Comparison of ENCODE assay signal across 8 mouse cellular contexts in genomic region chr15:83473832-83474465, GRCm38 (mm10). TPM values are rescaled to one million over a fixed set of nuclear protein-coding genes. Genes with fewer than 3 reads are reported as not detected.
DNase-seq lines count a peak whose midpoint lies in the region; ATAC-seq and TF ChIP-seq lines count a peak whose summit lies in the region.

No protein-coding gene starts in this region.

- TF ChIP-seq POLR2A in MEL (IDR thresholded peaks at IDR 0.05; ENCODE audit: control insufficient read depth in 1 of 2, insufficient read depth in 1 of 2, low read depth in 1 of 2, low read length in 2 of 2, poor library complexity in 1 of 2) (peak in 1 of 2 experiments; percentile 24; a peak in 1 of 4 replicates), myocyte (IDR thresholded peaks at IDR 0.05; ENCODE audit: insufficient read length, low read depth) (peak; percentile 51)

- no peaks in the 10 kb centered on the region for H3K9me3 ChIP-seq in MEL (replicated peaks; ENCODE audit: insufficient read depth, low read length)
- H3K9me3 ChIP-seq in embryonic facial prominence, embryonic 10.5 days = no peaks in the 10 kb centered on the region
- no peaks in the 10 kb centered on the region for H3K9me3 ChIP-seq in heart, embryonic 16.5 days (replicated peaks; ENCODE audit: control insufficient read depth, low read length)
- H3K9me3 ChIP-seq in limb, embryonic 12.5 days = no peaks in the 10 kb centered on the region

- peak overlapping the region; percentile 16 for H3K9ac ChIP-seq in MEL (ENCODE audit: control insufficient read depth, low read depth, low read length, poor library complexity, severe bottlenecking)
- H3K9ac ChIP-seq in heart, embryonic 16.5 days (ENCODE audit: low read length) = no peak overlapping the region
- H3K9ac ChIP-seq in limb, embryonic 12.5 days (replicated peaks) = no peak overlapping the region

- WGBS in embryonic facial prominence, embryonic 10.5 days = 64% methylated on average over 10 of the region's 10 CpGs
- WGBS in heart, embryonic 16.5 days = 45% methylated on average over 10 of the region's 10 CpGs
- WGBS in limb, embryonic 12.5 days = 33% methylated on average over 10 of the region's 10 CpGs

- H3ac ChIP-seq in myocyte (ENCODE audit: control insufficient read depth, insufficient read length) = no peak overlapping the region

- peaks cover 0 to 7% of the 10 kb centered on the region in 2 experiments; a peak in 2 of 4 replicates for H3K36me3 ChIP-seq in MEL (ENCODE audit: control insufficient read depth in 1 of 2, insufficient read depth in 2 of 2, low read length in 2 of 2)
- no peaks in the 10 kb centered on the region for H3K36me3 ChIP-seq in embryonic facial prominence, embryonic 10.5 days (replicated peaks)
- no peaks in the 10 kb centered on the region for H3K36me3 ChIP-seq in heart, embryonic 16.5 days (ENCODE audit: control insufficient read depth, insufficient read depth)
- H3K36me3 ChIP-seq in limb, embryonic 12.5 days = no peaks in the 10 kb centered on the region
- no peaks in the 10 kb centered on the region for H3K36me3 ChIP-seq in myocyte (ENCODE audit: control insufficient read depth, insufficient read depth)

- peak; percentile 90 for DNase-seq in MEL (ENCODE audit: low read depth, low spot score)
- peak; percentile 28 for DNase-seq in embryonic facial prominence, embryonic 10.5 days (ENCODE audit: low spot score)
- peak; percentile 62 to 67 for DNase-seq in urinary bladder, postnatal 4 days (ENCODE audit: low spot score in 2 of 2)
- no peak for DNase-seq in layer of hippocampus, adult 2 months (ENCODE audit: low spot score in 2 of 2)
- no peak for DNase-seq in frontal cortex, postnatal 14 days (ENCODE audit: low spot score in 2 of 2)

- peak overlapping the region; percentile 10; the same call in 1 of the 2 replicates for H3K4me2 ChIP-seq in heart, embryonic 16.5 days (ENCODE audit: low read depth, low read length)
- no peak overlapping the region for H3K4me2 ChIP-seq in limb, embryonic 12.5 days
- H3K4me2 ChIP-seq in myocyte (ENCODE audit: low read depth) = peak overlapping the region; percentile 98

- ATAC-seq in heart, embryonic 16.5 days (replicated peaks; ENCODE audit: extremely low read depth, insufficient read depth, low FRiP score) = peak; percentile 63
- ATAC-seq in limb, embryonic 12.5 days (ENCODE audit: insufficient number of reproducible peaks, insufficient read depth, low FRiP score, low TSS enrichment, low read depth) = peak; percentile 41; the same call in 1 of the 2 replicates

- H3K4me1 ChIP-seq in MEL (ENCODE audit: control insufficient read depth in 1 of 2, insufficient read depth in 2 of 2, low read length in 2 of 2) = peaks cover 14 to 32% of the 10 kb centered on the region in 2 experiments
- peaks cover 34% of the 10 kb centered on the region for H3K4me1 ChIP-seq in embryonic facial prominence, embryonic 10.5 days
- H3K4me1 ChIP-seq in heart, embryonic 16.5 days (ENCODE audit: control insufficient read depth, insufficient read depth, low read length) = peaks cover 29% of the 10 kb centered on the region
- peaks cover 18% of the 10 kb centered on the region for H3K4me1 ChIP-seq in limb, embryonic 12.5 days (replicated peaks)

- H3K79me2 ChIP-seq in MEL (ENCODE audit: control insufficient read depth, insufficient read depth, low read length, poor library complexity) (no peaks in the 10 kb centered on the region), myocyte (ENCODE audit: control insufficient read depth, insufficient read depth) (no peaks in the 10 kb centered on the region)

- TF ChIP-seq CTCF in MEL (IDR thresholded peaks at IDR 0.05 in 2 of 3, conservative IDR thresholded peaks at IDR 0.05 in 1 of 3; ENCODE audit: control insufficient read depth in 1 of 3, insufficient read depth in 1 of 3, low read depth in 2 of 3, low read length in 3 of 3, poor library complexity in 1 of 3, severe bottlenecking in 1 of 3) = no peak
- no peak for TF ChIP-seq CTCF in layer of hippocampus, adult 2 months (conservative IDR thresholded peaks at IDR 0.05)

- H3K27me3 ChIP-seq in MEL (ENCODE audit: control insufficient read depth in 1 of 2, insufficient read depth in 2 of 2, low read length in 2 of 2) (no peaks in the 10 kb centered on the region), myocyte (ENCODE audit: control insufficient read depth, insufficient read depth, insufficient read length) (no peaks in the 10 kb centered on the region)
- H3K27me3 ChIP-seq in embryonic facial prominence, embryonic 10.5 days (replicated peaks; ENCODE audit: low read depth, poor library complexity, severe bottlenecking) = no peaks in the 10 kb centered on the region
- H3K27me3 ChIP-seq in heart, embryonic 16.5 days (ENCODE audit: control insufficient read depth, insufficient read depth, low read length) = no peaks in the 10 kb centered on the region
- no peaks in the 10 kb centered on the region for H3K27me3 ChIP-seq in limb, embryonic 12.5 days

- no peak for TF ChIP-seq RAD21 in MEL (IDR thresholded peaks at IDR 0.05; ENCODE audit: low read depth, low read length)

- peak overlapping the region; percentile 32 to 59 for H3K4me3 ChIP-seq in MEL (ENCODE audit: control insufficient read depth in 1 of 2, insufficient read depth in 1 of 2, low read depth in 2 of 2, low read length in 2 of 2)
- H3K4me3 ChIP-seq in embryonic facial prominence, embryonic 10.5 days = no peak overlapping the region
- H3K4me3 ChIP-seq in heart, embryonic 16.5 days (ENCODE audit: low read length) = no peak overlapping the region
- no peak overlapping the region for H3K4me3 ChIP-seq in limb, embryonic 12.5 days (replicated peaks)
- H3K4me3 ChIP-seq in myocyte = peak overlapping the region; percentile 2
- H3K4me3 ChIP-seq in layer of hippocampus, adult 2 months = no peak overlapping the region

- 0 out of 2 replicates have a peak overlapping the region, but pooled peaks have one; percentile 10 for H3K27ac ChIP-seq in MEL (ENCODE audit: control insufficient read depth, low read depth, low read length)
- H3K27ac ChIP-seq in embryonic facial prominence, embryonic 10.5 days (replicated peaks) = no peak overlapping the region
- peak overlapping the region; percentile 66 for H3K27ac ChIP-seq in heart, embryonic 16.5 days (ENCODE audit: low read length)
- H3K27ac ChIP-seq in limb, embryonic 12.5 days = peak overlapping the region; percentile 50; the same call in 1 of the 2 replicates
- H3K27ac ChIP-seq in layer of hippocampus, adult 2 months = no peak overlapping the region

- peak; percentile 21 to 50; a peak in 3 of 4 replicates for TF ChIP-seq EP300 in MEL (IDR thresholded peaks at IDR 0.05; ENCODE audit: low read depth in 1 of 2, low read length in 2 of 2)

TF ChIP-seq in MEL, 35 proteins besides CTCF, POLR2A, EP300 and RAD21 (continues in another document):
- TF ChIP-seq ZC3H11A (IDR thresholded peaks at IDR 0.05; ENCODE audit: low read depth, low read length) (no peak), NELFE (IDR thresholded peaks at IDR 0.05; ENCODE audit: low read depth, low read length) (no peak), ZKSCAN1 (IDR thresholded peaks at IDR 0.05; ENCODE audit: low read depth, low read length) (no peak), JUND (IDR thresholded peaks at IDR 0.05; ENCODE audit: low read depth, low read length) (peak; percentile 64; the same call in 1 of the 2 replicates), SIN3A (IDR thresholded peaks at IDR 0.05; ENCODE audit: low read length) (0 out of 2 replicates have a peak, but pooled peaks have one; percentile 35), ETS1 (IDR thresholded peaks at IDR 0.05; ENCODE audit: low read depth, low read length) (peak; percentile 74; the same call in 1 of the 2 replicates)

TF ChIP-seq in myocyte, 11 proteins besides CTCF, POLR2A, EP300 and RAD21 (continues in another document):
- TF ChIP-seq CEBPB (IDR thresholded peaks at IDR 0.05; ENCODE audit: insufficient read depth, poor library complexity, severe bottlenecking) (no peak), POLR2AphosphoS2 (IDR thresholded peaks at IDR 0.05; ENCODE audit: insufficient read length, low read depth) (peak; percentile 58), TCF12 (IDR thresholded peaks at IDR 0.05; ENCODE audit: insufficient read depth, poor library complexity, severe bottlenecking) (peak; percentile 79), REST (IDR thresholded peaks at IDR 0.05; ENCODE audit: insufficient read depth, insufficient read length) (no peak), MAX (IDR thresholded peaks at IDR 0.05; ENCODE audit: low read depth) (no peak), E2F4 (IDR thresholded peaks at IDR 0.05; ENCODE audit: insufficient read depth) (no peak), TCF3 (IDR thresholded peaks at IDR 0.05; ENCODE audit: insufficient read length, low read depth) (peak; percentile 77)

RNA-seq across cellular contexts. Expression of gene Pacsin2, which starts 9.5 kb away (rescaled TPM):
- total RNA-seq in MEL (2012; rRNA removed) = 58.7 and 64.7 TPM in 2 replicates
- 100 to 1,000 TPM; 103 to 425 TPM for polyA plus RNA-seq in MEL (2012; ENCODE audit: insufficient read depth in 1 of 2, insufficient read length in 2 of 2, low read depth in 1 of 2, low replicate concordance in 2 of 2, missing spikeins in 1 of 2)
- 60.7 and 61.7 TPM in 2 replicates for polyA plus RNA-seq in embryonic facial prominence, embryonic 10.5 days (2016; fragmentation: Nextera tagmentation; extraction: Ambion mirVana)
- polyA plus RNA-seq in heart, embryonic 16.5 days (2015; fragmentation: Nextera tagmentation; extraction: Ambion mirVana) = 73.3 and 74.2 TPM in 2 replicates
- polyA plus RNA-seq in limb, embryonic 12.5 days (2016; fragmentation: Nextera tagmentation; extraction: Ambion mirVana) = 45.5 and 50.6 TPM in 2 replicates
- polyA plus RNA-seq in myocyte (2012; fragmentation: generic; extraction: Trizol) = 122 TPM
- total RNA-seq in layer of hippocampus, adult 2 months (2021) = 100 to 1,000 TPM in 1 of 2 experiments, 10 to 100 TPM in 1; 99.7 to 104 TPM

RNA-seq across cellular contexts. Expression of gene Ttll1, which starts 36.7 kb away (rescaled TPM):
- total RNA-seq in MEL (2012; rRNA removed) = 3.4 and 4.4 TPM in 2 replicates
- polyA plus RNA-seq in MEL (2012; ENCODE audit: insufficient read depth in 1 of 2, insufficient read length in 2 of 2, low read depth in 1 of 2, low replicate concordance in 2 of 2, missing spikeins in 1 of 2) (10 to 100 TPM in 1 of 2 experiments, not detected in 1; 14.1 TPM), myocyte (2012; fragmentation: generic; extraction: Trizol) (47.7 TPM)
- 30.9 and 32.6 TPM in 2 replicates for polyA plus RNA-seq in embryonic facial prominence, embryonic 10.5 days (2016; fragmentation: Nextera tagmentation; extraction: Ambion mirVana)
- polyA plus RNA-seq in heart, embryonic 16.5 days (2015; fragmentation: Nextera tagmentation; extraction: Ambion mirVana) = 23.9 and 24.1 TPM in 2 replicates
- 26.0 and 27.2 TPM in 2 replicates for polyA plus RNA-seq in limb, embryonic 12.5 days (2016; fragmentation: Nextera tagmentation; extraction: Ambion mirVana)
- 10 to 100 TPM; 34.5 to 36.6 TPM for total RNA-seq in layer of hippocampus, adult 2 months (2021)

RNA-seq across cellular contexts. Expression of gene Bik, which starts 52.7 kb away (rescaled TPM):
- 5.1 and 7.6 TPM in 2 replicates for total RNA-seq in MEL (2012; rRNA removed)
- polyA plus RNA-seq in MEL (2012; ENCODE audit: insufficient read depth in 1 of 2, insufficient read length in 2 of 2, low read depth in 1 of 2, low replicate concordance in 2 of 2, missing spikeins in 1 of 2) (10 to 100 TPM in 1 of 2 experiments, not detected in 1; 10.2 TPM), myocyte (2012; fragmentation: generic; extraction: Trizol) (1.3 TPM)
- polyA plus RNA-seq in embryonic facial prominence, embryonic 10.5 days (2016; fragmentation: Nextera tagmentation; extraction: Ambion mirVana) = 2.3 TPM in 2 replicates
- polyA plus RNA-seq in heart, embryonic 16.5 days (2015; fragmentation: Nextera tagmentation; extraction: Ambion mirVana) = 22.9 TPM in 2 replicates
- 2.8 and 3.3 TPM in 2 replicates for polyA plus RNA-seq in limb, embryonic 12.5 days (2016; fragmentation: Nextera tagmentation; extraction: Ambion mirVana)
- not detected for total RNA-seq in layer of hippocampus, adult 2 months (2021)

Comparison
In these comparisons a context has a peak if more than half of its experiments do, and no peak if none do; other contexts are left out.
1. DNase-seq: peak in MEL (single experiment), embryonic facial prominence, embryonic 10.5 days (single experiment) and urinary bladder, postnatal 4 days (2 of 2); none in layer of hippocampus, adult 2 months (0 of 2) and frontal cortex, postnatal 14 days (0 of 2).
2. H3K27ac ChIP-seq: peak in MEL (single experiment), heart, embryonic 16.5 days (single experiment) and limb, embryonic 12.5 days (single experiment); none in embryonic facial prominence, embryonic 10.5 days (single experiment) and layer of hippocampus, adult 2 months (single experiment).
3. H3K4me3 ChIP-seq: peak in MEL (2 of 2) and myocyte (single experiment); none in embryonic facial prominence, embryonic 10.5 days (single experiment), heart, embryonic 16.5 days (single experiment), limb, embryonic 12.5 days (single experiment) and layer of hippocampus, adult 2 months (single experiment).